Mouse (Mus musculus) thymus, postnatal 36 days (tissue): ENCODE data around the gene Ap5z1.

Experiments used
- DNase-seq, 2 experiments: peaks; one replicate each; pipeline ENCODE4 v3.0.0; 2022; ENCODE audit warnings: mixed read lengths in 2 of 2

Ap5z1 gene

DNA sequence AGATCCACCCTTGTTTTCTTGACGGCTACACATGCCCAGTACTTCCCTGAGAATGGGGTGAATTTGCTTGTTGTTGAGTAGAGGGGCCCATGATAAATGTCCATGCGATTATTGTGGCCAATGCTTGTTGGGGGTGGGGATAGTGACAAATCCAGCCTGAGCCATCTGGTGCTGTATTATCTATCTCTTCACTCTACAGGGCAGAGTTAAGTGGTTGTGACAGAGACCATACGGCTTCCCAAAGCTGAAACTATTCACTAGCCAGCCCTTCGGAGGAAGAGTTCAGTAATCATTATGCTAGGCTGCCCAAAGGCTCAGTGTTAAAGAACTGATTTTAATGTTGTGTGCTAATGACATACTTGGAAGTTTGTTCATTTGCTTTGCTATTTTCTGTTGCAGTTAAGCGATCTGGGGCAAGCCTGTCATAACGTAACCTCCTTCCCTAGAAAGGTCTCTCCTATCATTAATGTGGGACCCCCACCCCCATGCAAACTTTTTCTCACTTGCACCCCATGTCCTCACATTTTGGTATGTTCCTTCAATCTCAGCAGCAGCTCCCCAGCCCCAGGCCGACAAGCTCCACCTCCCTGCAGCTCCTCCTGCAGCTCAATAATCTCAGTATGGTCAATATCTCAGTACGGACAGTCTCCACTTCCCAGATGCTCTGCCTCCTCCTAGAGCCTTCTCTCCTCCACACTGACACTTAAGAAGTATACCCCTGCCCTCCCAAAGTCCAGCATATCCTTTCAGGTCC is 61.1 kb downstream of the Ap5z1 start:
- DNase-seq, result no peak
